Mouse (Mus musculus) adipocyte (in vitro differentiated cells): ENCODE data around the gene Olfr460.
"Not testable (repeated sequence)": the region's sequence is repeated elsewhere in the genome, so short reads cannot be mapped to it uniquely, and the experiment has no call there.

ENCODE experiments used
- DNase-seq: peaks from one replicate; pipeline ENCODE4 v3.0.0-alpha.2; 2016; ENCODE audit warnings: low spot score

Gene Olfr460

DNA sequence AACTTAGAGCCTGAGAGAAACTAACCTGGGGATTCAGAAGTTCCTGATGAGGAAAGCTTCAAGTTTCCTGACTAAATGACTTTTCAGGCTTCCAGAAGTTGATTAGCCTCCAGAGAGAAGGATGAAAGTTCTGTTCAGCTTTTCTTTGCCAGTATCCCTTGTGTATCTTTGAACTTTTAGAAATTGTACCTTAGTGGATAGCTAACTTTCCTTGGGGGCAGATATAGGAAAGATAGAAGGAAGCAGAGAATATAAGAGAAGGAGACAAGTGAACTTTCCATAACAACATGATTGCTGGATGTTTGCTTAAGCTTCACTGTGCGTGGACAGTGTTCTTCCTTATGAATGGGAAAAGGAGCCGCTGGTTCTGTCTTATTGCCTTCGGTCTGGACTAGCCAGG is at the start of gene Olfr460:
Olfr460 (plus strand) TSS at position 301 of the 400 bp plus-strand sequence.
- no peak for DNase-seq

GRCm38 (mm10) chr6:40544690-40545089 is 24.6 kb upstream of the Olfr460 start:
- DNase-seq: no peak

DNA sequence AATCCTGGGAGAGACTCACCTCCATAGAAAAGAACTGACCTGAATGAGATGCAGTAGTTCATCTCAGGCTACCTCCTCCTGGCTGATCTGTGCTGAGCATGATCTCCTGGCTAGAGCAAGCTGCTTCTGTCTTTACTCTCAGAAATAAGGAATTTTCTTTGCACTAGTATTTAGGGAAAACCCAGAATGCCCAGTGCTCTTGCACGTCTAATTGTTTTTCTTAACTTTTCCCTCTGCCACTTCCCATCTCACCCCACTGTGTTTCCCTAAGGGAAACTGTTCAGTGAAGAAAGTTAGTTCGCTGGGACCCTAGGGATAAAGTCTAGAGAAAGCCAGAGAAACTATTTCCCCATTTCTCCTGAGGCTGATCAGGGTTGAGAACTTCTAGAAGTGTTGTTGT is 14.3 kb upstream of the Olfr460 start, which contains the start of gene Olfr461:
Olfr461 (minus strand) TSS at position 101 of the 400 bp plus-strand sequence.
- DNase-seq: no peak

DNA sequence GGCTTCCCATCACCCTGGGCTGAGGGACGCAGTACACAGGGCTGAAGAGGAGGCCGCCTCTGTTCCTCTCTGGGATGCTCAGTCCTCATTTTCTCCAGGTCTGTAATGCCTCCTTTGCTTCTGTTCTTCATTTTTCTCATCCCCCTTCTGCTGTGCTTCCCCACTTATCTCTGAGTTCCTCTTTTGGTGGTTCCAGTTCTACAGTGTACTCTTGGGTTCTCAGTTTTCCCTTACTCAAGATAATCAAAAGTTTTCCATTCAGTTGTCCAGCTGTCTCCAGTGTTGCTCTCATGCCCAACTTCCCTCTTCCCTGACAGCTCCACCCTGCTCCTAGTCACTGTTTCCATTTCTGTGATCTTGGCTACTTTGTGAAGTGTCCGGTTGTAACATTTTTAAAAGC is 4.3 kb downstream of the Olfr460 start:
- DNase-seq: no peak

GRCm38 (mm10) chr6:40576305-40576704 is 7.0 kb downstream of the Olfr460 start:
- no peak for DNase-seq

GRCm38 (mm10) chr6:40584336-40584735 is 15.0 kb downstream of the Olfr460 start:
- no peak for DNase-seq

DNA sequence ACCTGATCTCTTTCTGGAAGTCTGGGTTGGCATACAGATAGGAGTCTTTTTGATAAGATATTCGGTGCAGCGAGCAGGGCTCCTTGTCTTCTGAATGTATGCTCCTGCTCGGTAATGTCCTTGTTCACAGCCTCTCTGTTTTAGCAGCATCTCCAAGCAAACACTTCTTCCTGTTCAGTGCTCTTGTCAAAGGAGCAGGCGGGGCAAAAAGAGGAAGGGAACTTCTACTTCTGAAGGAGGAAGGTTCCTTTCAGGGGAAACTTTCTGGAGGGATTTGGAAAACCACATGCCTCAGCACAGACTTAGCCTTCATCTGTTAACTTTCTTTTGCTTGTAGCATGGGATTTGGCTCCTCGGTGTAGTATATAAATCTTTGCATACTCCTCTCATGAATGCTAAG is 16.4 kb downstream of the Olfr460 start, which contains the start of gene Clec5a:
Clec5a (minus strand) TSS at position 177 of the 400 bp plus-strand sequence.
- DNase-seq: no peak

GRCm38 (mm10) chr6:40588346-40588745 is 19.1 kb downstream of the Olfr460 start:
- no peak for DNase-seq

DNA sequence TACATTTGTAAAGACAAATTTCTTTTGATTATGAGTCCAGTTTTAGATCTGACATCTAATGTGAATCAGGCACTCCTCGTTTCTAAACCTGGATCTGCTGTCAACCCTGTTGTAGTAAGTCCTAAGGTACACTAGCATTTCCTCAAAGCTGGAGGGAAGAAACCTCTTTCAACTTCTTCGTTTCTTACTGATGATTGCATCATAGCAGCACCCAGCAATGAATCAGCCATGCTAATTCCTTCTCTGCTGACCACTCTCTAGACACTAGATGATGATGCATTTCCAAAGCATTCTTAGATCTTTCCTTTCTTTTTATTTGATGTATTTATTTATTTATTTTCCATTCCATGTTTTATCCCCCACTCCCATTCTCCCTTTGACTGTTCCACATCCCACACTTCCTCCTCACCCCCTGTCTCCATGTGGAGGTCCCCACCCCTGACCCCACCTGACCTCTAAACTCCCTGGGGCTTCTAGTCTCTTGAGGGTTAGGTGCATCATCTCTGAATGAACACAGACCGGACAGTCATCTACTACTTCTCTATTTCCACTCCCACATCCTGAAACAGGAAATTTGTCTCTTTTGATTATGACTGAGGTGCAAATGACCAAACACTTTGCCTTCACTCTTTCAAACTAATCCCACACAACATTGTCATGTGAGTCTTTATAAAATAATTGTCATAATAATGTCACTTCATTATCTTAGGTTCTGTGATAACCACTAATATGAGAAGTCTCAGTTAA is 25.7 kb downstream of the Olfr460 start:
- no peak for DNase-seq

DNA sequence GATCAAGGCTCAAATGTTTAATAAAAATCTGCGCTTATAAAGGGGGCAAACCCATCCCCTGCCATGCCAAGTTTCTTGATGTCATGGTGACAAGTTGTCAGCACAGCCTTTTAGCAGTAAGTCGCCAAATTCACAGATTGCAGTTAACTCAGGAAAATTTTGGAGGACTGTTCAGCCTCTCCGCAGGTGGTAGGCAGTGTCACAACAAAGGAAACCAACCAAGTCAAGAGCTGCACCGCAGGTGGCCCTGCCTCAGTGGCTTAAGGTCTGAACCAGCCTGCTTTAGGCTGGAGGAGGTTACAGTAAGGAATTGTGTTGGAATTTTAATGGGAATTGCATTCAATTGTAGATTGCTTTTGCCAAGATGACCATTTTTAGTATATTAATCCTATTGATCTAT is 29.3 kb downstream of the Olfr460 start:
- not testable (repeated sequence) for DNase-seq

GRCm38 (mm10) chr6:40607431-40607830 is 38.1 kb downstream of the Olfr460 start:
- peak; percentile 58 for DNase-seq

- DNase-seq: no peak
Observed at GRCm38 (mm10) chr6:40610244-40610643, 41.0 kb downstream of the Olfr460 start.

DNA sequence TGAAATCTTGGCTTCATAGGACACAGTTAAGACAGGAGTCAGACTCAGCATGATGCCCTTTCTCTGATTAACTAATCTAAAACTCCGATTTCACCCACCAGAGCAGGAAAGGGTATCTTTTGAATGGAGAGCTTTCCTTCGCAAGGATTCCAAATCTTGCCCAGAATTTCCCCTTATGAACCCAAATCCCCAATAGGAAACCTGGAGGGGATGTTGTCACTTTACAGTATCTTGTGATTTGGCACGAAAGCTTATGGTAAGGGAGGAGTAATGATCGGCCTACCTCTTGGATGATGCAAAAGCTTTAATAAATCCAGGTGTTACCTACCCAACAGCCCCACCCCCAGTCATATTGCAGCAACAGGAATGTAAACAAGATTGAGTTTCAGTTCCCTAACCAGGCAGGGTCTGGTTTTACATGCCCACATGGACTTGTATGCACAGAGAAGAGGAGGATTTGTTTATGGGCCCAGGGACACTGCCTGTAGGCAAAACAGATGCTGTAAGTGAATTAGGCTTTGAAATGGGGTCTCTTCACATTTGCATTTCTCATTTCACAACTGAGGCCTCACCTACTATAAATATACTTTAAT is 44.1 kb downstream of the Olfr460 start, which contains the start of gene Tas2r138:
Tas2r138 (minus strand) TSS at position 51 of the 593 bp plus-strand sequence.
- no peak for DNase-seq

DNA sequence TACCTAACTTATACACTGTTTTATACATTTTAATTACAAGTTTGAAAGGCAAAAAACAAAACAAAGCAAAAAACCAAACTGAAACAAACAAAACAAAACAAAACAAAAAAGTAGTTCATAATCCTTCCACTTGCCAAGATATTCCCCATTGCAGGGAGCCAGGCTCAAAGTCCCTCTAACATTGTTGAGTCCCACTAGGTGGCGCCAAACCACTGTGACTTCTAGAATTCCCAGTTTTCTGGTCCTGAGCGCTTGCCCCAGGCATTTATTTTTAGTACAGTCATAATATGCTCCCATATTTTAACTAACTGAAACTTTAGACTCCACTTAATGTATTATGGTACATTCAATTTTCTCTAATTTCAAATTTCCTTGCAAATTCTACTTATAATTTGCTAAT is 48.7 kb downstream of the Olfr460 start:
- peak; percentile 82 for DNase-seq
